Mouse (Mus musculus) ES-E14 (cell line): ENCODE measurements at regions not wholly inside any gene's neighbourhood (a gene's known extent, or its start where the extent isn't known, plus 50 kb on each side); places are given as distances from the start of the nearest gene placed in this dataset.

Source experiments
- HCFC1 ChIP-seq: IDR thresholded peaks from 2 replicates; pipeline ENCODE4 v1.6.1; 2012; ENCODE audit warnings: low read length, inconsistent platforms, borderline replicate concordance; ENCODE audit not compliant: insufficient read depth
- MAFK ChIP-seq: IDR thresholded peaks from 2 replicates; pipeline ENCODE4 v1.6.1; 2014; ENCODE audit warnings: mild to moderate bottlenecking, low read depth, low read length, inconsistent platforms; ENCODE audit not compliant: insufficient read depth

DNA sequence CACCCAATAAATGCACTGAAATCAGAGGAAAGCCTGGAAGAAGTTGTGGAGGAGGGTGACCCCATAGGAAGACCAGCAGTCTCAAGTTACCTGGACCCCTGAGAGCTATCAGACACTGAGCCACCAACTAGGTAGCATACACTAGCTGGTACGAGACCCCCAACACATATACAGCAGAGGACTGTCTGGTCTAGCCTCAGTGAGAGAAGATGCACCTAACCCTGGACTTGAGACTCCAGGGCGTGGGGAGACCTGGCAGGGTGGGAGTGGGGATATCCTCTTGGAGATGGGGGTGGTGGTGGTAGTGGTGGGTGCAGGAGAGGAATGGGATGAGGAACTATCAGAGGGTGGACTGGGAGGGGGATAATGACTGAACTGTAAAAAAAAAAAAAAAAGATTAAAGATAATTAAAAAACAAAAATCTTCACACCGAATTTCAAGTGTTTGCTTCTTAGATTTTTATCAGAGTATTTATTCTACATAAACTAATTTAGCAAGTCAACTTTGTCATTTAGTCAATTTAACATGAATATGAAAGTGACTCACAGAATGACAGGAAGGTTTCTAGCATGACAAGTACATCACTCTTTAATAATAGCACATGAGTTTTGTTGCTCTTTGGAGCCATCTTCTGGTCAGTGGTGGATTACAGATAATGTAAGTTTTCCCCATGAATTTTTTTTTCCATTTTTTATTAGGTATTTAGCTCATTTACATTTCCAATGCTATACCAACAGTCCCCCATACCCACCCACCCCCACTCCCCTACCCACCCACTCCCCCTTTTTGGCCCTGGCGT lies 82.5 kb upstream of the Ugp2 start:
- TF ChIP-seq MAFK (no peak), HCFC1 (no peak)
